Mouse (Mus musculus) ovary, postnatal 14 days (tissue): ENCODE measurements at regions not wholly inside any gene's neighbourhood (a gene's known extent, or its start where the extent isn't known, plus 50 kb on each side); places are given as distances from the start of the nearest gene placed in this dataset.

Source experiments
- DNase-seq: peaks from one replicate; pipeline ENCODE4 v3.0.0; 2022; ENCODE audit warnings: low spot score

GRCm38 (mm10) chr11:24569655-24570054 lies 491.8 kb downstream of the Bcl11a start:
- no peak for DNase-seq

- no peak for DNase-seq
Measured at GRCm38 (mm10) chr11:24613529-24613928, 535.7 kb downstream of the Bcl11a start.

DNA sequence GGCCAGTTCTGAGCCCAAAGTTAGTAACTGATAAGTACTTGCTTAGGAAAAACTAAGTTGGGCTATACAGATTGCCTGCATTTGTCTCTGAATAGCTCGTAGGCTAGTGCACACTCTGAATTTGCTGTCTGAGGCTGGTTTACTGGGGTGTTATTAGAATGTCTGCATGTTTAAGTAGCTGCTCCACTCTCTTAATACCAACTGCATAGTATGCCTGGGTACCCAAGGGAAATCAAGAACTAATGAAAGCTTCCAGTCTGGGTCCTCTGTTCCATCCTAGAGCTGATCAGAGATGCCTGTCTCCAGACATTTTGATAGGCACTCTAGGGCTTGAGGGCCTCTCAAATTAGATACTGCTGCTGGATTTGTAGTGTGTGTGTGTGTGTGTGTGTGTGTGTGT lies 537.6 kb downstream of the Bcl11a start:
- no peak for DNase-seq

GRCm38 (mm10) chr11:24618586-24618985 lies 540.7 kb downstream of the Bcl11a start:
- DNase-seq, result no peak

- no peak for DNase-seq
Measured at GRCm38 (mm10) chr11:24619021-24619420, 541.2 kb downstream of the Bcl11a start.

GRCm38 (mm10) chr11:24628619-24629018 lies 550.8 kb downstream of the Bcl11a start:
- no peak for DNase-seq

- DNase-seq, result no peak
Measured at GRCm38 (mm10) chr11:24629431-24629830, 551.6 kb downstream of the Bcl11a start.

GRCm38 (mm10) chr11:24630403-24630900 lies 552.6 kb downstream of the Bcl11a start:
- no peak for DNase-seq

- no peak for DNase-seq
Measured at GRCm38 (mm10) chr11:24631651-24632050, 553.8 kb downstream of the Bcl11a start.

DNA sequence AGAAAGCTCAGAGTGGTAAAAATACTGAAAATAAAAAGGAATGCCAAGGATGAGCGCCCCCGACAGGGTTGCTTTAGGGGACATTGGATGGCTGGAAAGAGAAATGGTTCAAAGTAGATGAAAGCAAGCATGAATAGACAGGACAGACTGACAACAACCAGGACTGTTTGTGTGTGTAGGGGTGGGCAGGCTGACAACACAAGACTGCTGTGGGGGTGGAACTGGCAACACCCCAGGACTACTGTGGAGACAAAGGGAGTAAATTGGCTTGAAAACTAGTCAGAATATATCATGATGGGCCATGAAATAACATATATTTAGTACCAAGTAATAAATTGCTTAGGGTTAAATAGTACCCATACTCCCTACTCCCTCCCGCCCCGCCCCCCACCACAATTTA lies 558.9 kb downstream of the Bcl11a start:
- no peak for DNase-seq

DNA sequence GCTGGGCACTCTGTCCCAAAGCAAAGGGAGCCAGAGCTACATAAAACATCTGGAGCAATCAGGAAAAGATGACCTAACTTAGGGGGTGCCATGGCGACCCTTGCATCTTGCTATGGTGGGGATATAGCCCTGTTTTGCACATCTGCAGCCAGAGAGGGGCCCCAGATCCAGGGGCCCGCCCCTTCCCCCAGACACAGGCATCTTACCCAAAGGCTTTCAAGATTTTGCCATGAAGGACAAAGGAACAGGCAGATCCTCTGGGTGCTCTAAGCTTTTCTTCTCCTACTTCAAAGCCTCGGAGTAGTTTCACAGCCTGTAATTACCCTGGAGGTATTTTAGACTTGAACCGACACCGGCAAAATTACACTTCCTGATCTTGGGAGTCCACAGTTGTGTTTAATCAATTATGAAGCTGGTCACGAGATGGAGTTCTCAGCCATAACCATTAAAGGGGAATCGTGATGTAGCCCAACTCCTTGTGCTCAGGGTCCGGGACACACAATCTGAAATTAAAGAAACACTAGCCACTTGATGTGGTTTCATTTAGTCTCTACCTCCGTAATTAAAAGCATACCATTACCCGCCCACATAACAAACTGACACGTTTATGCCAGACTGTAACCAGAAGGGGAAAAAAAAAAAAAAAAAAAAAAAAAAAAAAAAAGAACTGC lies 565.7 kb downstream of the Bcl11a start:
- DNase-seq, result no peak

GRCm38 (mm10) chr11:24652852-24653251 lies 575.0 kb downstream of the Bcl11a start:
- DNase-seq, result no peak

DNA sequence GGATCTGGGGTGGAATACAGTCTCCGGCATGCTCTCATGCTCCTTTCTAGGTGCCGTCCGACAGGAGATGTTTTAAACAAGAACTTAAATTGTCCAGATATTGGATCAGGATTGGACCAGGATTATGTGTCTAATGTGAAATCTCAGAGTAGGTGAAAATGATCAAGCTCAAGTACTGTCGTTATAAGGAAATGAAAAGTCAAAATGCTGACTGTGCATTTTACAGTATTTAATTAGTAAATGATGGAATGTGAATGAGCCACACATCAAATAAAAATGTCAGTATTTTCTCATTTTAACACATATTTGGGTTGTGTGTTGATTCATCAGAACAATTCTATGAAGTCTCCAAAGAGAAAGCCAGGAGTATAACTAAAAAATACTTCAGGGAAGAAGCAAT lies 586.2 kb downstream of the Bcl11a start:
- no peak for DNase-seq

DNA sequence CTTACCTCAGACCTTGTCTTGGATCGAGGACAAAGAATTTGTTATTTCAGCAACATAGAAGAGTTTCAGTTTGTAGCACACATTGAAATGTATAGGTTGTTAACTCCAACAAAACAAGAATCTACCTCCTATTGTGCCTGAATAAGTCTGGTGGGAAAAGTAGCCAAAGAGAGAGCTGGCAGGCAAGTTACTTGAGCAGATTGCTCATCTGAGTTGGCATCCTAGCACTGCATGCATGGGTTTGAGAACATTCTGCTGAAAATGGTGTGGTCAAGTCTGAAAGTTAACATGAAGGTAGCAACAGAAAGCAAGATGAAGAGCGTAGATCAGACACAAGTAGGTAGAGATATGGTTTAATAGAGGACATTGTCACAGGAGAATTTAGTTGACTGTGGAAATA lies 587.5 kb downstream of the Bcl11a start:
- no peak for DNase-seq

- no peak for DNase-seq
Measured at GRCm38 (mm10) chr11:24671662-24672061, 593.8 kb downstream of the Bcl11a start.

GRCm38 (mm10) chr11:24673248-24674207 lies 595.7 kb downstream of the Bcl11a start:
- no peak for DNase-seq

- DNase-seq, result no peak
Measured at GRCm38 (mm10) chr11:24674208-24674571, 596.3 kb downstream of the Bcl11a start.

GRCm38 (mm10) chr11:24677016-24677415 lies 599.2 kb downstream of the Bcl11a start:
- DNase-seq, result no peak

GRCm38 (mm10) chr11:24679581-24679980 lies 601.7 kb downstream of the Bcl11a start:
- DNase-seq, result no peak

- DNase-seq, result no peak
Measured at GRCm38 (mm10) chr11:24682423-24682822, 604.6 kb downstream of the Bcl11a start.

- DNase-seq, result no peak
Measured at GRCm38 (mm10) chr11:24685545-24686467, 608.0 kb downstream of the Bcl11a start.

- no peak for DNase-seq
Measured at GRCm38 (mm10) chr11:24688160-24688782, 610.4 kb downstream of the Bcl11a start.
